Mouse (Mus musculus) midbrain, postnatal 0 days (tissue): ENCODE data around the gene Mindy4. TPM values are rescaled to one million over a fixed set of nuclear protein-coding genes. Genes with fewer than 3 reads are reported as not detected.

Experiments used
- ATAC-seq: fragments of 200-750 bp; cut with Nextera tagmentation; 2 replicates; pipeline ENCODE4 v1.8.0; 2017; ENCODE audit warnings: moderate number of reproducible peaks, mild to moderate bottlenecking, moderate TSS enrichment, moderate library complexity; ENCODE audit not compliant: low FRiP score
- DNase-seq: peaks from one replicate; pipeline ENCODE4 v3.0.0-alpha.2; 2015; ENCODE audit warnings: low spot score
- H3K27ac ChIP-seq: fragments of 300-500 bp; sonication (generic); 2 replicates; pipeline ENCODE4 v1.5.1; 2014; ENCODE audit warnings: low read depth, mild to moderate bottlenecking, low read length, mixed read lengths
- H3K27me3 ChIP-seq: fragments of 300-500 bp; sonication (generic); 2 replicates; pipeline ENCODE4 v1.6.1; 2014; ENCODE audit warnings: low read length, control low read depth, mixed read lengths; ENCODE audit not compliant: insufficient read depth
- H3K36me3 ChIP-seq: fragments of 300-500 bp; sonication (generic); 2 replicates; pipeline ENCODE4 v1.6.1; 2014; ENCODE audit warnings: low read length, control low read depth, mixed read lengths; ENCODE audit not compliant: insufficient read depth
- H3K4me1 ChIP-seq: fragments of 300-500 bp; sonication (generic); 2 replicates; pipeline ENCODE4 v1.6.1; 2014; ENCODE audit warnings: mild to moderate bottlenecking, control low read depth, antibody characterized with exemption, low read length, mixed read lengths; ENCODE audit not compliant: insufficient read depth
- H3K4me2 ChIP-seq: fragments of 300-500 bp; sonication (generic); 2 replicates; pipeline ENCODE4 v1.6.1; 2014; ENCODE audit warnings: low read depth, mild to moderate bottlenecking, low read length, mixed read lengths; ENCODE audit not compliant: poor library complexity, severe bottlenecking
- H3K4me3 ChIP-seq: fragments of 300-500 bp; sonication (generic); 2 replicates; pipeline ENCODE4 v1.5.1; 2014; ENCODE audit warnings: low read depth, mild to moderate bottlenecking, low read length, moderate library complexity
- H3K9ac ChIP-seq: fragments of 300-500 bp; sonication (generic); replicated peaks from 2 replicates; pipeline ENCODE4 v1.6.1; 2014; ENCODE audit warnings: mild to moderate bottlenecking, low read length, moderate library complexity, mixed read lengths; ENCODE audit not compliant: poor library complexity, severe bottlenecking
- H3K9me3 ChIP-seq: fragments of 300-500 bp; sonication (generic); 2 replicates; pipeline ENCODE4 v1.6.1; 2016; ENCODE audit warnings: low read length, control low read depth
- CTCF ChIP-seq: IDR thresholded peaks from 2 replicates; pipeline ENCODE4 v1.5.1; 2016; ENCODE audit warnings: antibody characterized with exemption, mild to moderate bottlenecking
- WGBS: fragments of 180-500 bp; shearing (Covaris S2); extraction: QIAGEN DNeasy Blood & Tissue Kit; methylation state at CpG from one replicate; pipeline ENCODE4 v1.1.7; 2014; 5-methylcytosine and 5-hydroxymethylcytosine counted together
- polyA plus RNA-seq: library from polyadenylated mRNA; unstranded; fragments of >200 nt; fragmentation: Nextera tagmentation; extraction: Ambion mirVana; gene quantifications from 2 replicates; pipeline ENCODE4 v1.2.1, GENCODE M21; 2015
- total RNA-seq: library from RNA; depleted of rRNA; stranded (reverse); fragments of >200 nt; gene quantifications from 2 replicates; pipeline ENCODE4 v1.2.3, GENCODE M21; 2014

Mindy4 gene
- total and polyA plus RNA-seq, 2 experiments from 2014 or later = 8.8 to 10.0 TPM

DNA sequence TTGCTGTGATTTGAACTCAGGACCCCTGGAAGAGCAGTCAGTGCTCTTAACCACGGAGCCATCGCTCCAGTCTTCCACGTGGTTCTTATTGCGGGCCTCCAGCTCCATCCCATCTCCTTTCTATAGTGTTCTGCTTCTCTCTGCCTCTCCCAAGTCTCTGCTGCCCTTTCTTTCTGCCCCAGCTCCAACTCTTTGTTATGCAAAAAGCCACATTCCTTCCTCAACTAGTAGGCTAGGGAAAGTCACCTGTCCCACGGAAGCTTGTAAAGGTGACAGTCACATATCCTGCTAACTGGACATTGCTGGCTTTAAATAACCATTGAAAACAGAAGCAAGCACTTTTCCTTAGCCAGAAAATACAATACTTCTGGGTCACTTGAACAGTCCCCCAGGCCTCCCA is 33.4 kb upstream of the Mindy4 start:
- DNase-seq = no peak
- TF ChIP-seq CTCF = no peak
- Histone ChIP-seq H3K36me3 (no peaks in the 10 kb centered on the region), H3K9ac (no peak overlapping the region), H3K27ac (no peak overlapping the region), H3K4me1 (no peaks in the 10 kb centered on the region), H3K9me3 (no peaks in the 10 kb centered on the region), H3K4me2 (no peak overlapping the region), H3K27me3 (no peaks in the 10 kb centered on the region), H3K4me3 (no peak overlapping the region)
- 61% methylated on average over 5 of the region's 5 CpGs for WGBS
- ATAC-seq = no peak

DNA sequence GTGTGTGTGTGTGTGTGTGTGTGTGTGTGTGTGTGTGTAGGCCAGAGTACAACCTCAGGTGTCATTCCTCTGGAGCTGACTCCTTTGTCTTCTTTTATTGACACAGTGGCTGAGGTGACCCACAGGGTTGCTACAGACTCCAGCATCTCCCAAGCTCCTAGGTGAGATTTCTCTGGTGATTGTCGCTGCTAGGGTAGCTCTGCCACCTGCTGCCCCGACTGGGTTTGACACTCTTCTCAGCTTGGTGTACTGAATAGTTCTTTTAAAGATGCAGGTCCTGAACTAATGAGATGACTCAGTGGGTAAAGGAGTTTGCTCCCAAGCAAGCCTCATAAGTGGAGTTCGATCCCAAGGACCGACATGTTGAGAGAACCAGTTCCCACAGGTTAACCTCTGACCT is 31.5 kb upstream of the Mindy4 start:
- TF ChIP-seq CTCF = peak; percentile 64
- H3K36me3 ChIP-seq = no peaks in the 10 kb centered on the region
- ATAC-seq (no peak), DNase-seq (peak; percentile 44)
- no peak overlapping the region for H3K9ac ChIP-seq
- H3K4me2 ChIP-seq = no peak overlapping the region
- H3K4me1 ChIP-seq = no peaks in the 10 kb centered on the region
- H3K27ac ChIP-seq = no peak overlapping the region
- 59% methylated on average over 4 of the region's 4 CpGs for WGBS
- H3K27me3 ChIP-seq = no peaks in the 10 kb centered on the region
- no peaks in the 10 kb centered on the region for H3K9me3 ChIP-seq
- no peak overlapping the region for H3K4me3 ChIP-seq

DNA sequence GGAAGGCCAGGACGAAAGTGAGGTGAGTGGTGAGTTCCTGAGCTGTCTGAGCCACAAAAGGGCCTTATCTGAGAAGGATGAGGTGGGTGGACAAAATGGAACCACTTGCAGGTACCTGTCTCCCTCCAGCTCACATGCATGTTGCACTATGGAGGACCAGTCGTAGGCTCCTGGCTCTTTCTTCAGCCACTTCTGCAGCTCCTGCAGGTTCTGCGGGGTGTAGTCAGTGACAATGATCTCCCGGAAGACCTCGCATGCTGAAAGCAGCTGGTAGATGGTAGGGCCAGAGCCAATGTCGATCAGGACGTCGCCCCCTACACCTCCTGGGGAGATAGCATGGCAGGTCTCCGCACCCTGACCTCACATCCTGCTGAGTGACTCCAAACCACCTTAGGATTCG is 30.0 kb upstream of the Mindy4 start:
- no peak for TF ChIP-seq CTCF
- no peaks in the 10 kb centered on the region for H3K27me3 ChIP-seq

DNA sequence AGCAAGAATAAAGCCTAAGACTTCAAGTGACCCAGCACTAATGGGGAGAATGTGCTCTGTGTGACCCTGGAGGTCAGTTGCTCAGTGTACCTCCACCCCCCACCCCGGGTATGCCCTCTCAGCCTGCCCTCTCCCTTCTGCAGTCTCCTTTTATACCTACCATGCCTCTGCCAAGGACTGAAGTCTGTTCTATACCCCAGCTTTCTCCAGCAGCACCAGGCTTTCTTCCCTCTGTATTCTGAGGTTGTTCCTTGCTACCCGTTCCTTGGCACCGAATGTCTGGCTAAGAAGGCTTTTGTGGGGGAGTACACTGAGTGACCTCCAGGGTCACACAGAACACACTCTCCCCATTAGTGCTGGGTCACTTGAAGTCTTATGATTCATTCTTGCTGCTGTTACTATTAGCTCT is 29.2 kb upstream of the Mindy4 start:
- H3K4me2 ChIP-seq = no peak overlapping the region
- no peak overlapping the region for H3K9ac ChIP-seq
- 39% methylated on average over 3 of the region's 3 CpGs for WGBS
- H3K36me3 ChIP-seq = no peaks in the 10 kb centered on the region
- DNase-seq (no peak), ATAC-seq (no peak)
- H3K4me3 ChIP-seq = no peak overlapping the region
- no peak for TF ChIP-seq CTCF
- H3K27me3 ChIP-seq = no peaks in the 10 kb centered on the region
- no peaks in the 10 kb centered on the region for H3K9me3 ChIP-seq
- no peak overlapping the region for H3K27ac ChIP-seq
- H3K4me1 ChIP-seq = no peaks in the 10 kb centered on the region

More for the DNA sequence above, 30.0 kb upstream of the Mindy4 start:
- no peak for ATAC-seq
- Histone ChIP-seq H3K27ac (no peak overlapping the region), H3K4me3 (no peak overlapping the region), H3K9me3 (no peaks in the 10 kb centered on the region), H3K4me1 (no peaks in the 10 kb centered on the region), H3K36me3 (no peaks in the 10 kb centered on the region), H3K4me2 (no peak overlapping the region), H3K9ac (no peak overlapping the region)
- DNase-seq = no peak
- WGBS = 69% methylated on average over 10 of the region's 10 CpGs

DNA sequence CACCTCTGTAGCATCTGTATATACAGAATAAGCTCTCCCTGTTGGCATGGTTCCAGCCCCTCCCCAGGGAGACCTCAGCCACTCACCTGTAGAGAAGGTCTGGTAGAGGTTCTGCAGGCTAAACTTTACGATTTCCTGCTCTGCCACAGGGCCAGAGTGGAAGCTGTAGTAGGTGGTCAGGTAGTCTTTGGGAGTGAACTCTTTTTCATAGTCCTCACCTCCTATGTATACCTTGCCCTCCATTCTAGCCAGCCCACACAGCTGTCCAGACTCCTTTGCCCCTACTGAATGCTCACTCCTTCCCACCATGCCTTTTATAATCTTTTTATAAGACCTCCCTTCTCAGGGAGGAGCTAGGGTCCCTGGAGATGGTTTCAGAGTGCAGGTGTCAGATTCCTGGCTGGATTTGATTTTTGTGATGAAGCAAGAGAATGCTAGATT is 28.4 kb upstream of the Mindy4 start, which contains the start of gene Inmt:
Gene Inmt, minus strand, starts transcription at position 303 of the 441 bp plus-strand sequence.
- Histone ChIP-seq H3K4me1 (no peaks in the 10 kb centered on the region), H3K9me3 (no peaks in the 10 kb centered on the region), H3K27me3 (no peaks in the 10 kb centered on the region), H3K36me3 (no peaks in the 10 kb centered on the region), H3K4me2 (no peak within 1 kb of the TSS), H3K9ac (no peak within 1 kb of the TSS), H3K4me3 (no peak within 1 kb of the TSS), H3K27ac (no peak within 1 kb of the TSS)
- ATAC-seq (no peak), DNase-seq (no peak)
- no peak for TF ChIP-seq CTCF
- WGBS = 89% methylated on average over 1 of the region's 1 CpGs

DNA sequence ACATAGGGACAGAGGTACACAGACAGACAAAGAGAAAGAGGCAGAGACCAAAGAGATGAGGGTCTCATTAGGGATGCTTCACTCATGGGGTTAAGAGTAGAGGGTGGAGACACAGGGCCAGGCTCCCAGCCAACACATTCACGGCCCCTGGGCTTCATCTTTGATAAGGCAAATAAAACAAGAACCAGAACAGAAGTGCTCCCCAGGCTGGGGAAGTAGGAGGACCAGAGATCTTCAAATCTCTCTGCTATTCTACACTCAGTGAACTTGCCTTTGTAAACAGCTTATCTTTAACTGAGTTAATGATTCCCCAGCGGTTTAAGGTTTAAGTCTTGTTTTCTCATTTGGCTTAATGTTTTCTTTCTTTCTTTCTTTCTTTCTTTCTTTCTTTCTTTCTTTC is 27.7 kb upstream of the Mindy4 start:
- no peak overlapping the region for H3K4me2 ChIP-seq
- H3K4me3 ChIP-seq = no peak overlapping the region
- no peak overlapping the region for H3K9ac ChIP-seq
- no peak for ATAC-seq
- no peaks in the 10 kb centered on the region for H3K27me3 ChIP-seq
- H3K36me3 ChIP-seq = no peaks in the 10 kb centered on the region
- WGBS = 57% methylated on average over 2 of the region's 2 CpGs
- H3K27ac ChIP-seq = no peak overlapping the region
- no peaks in the 10 kb centered on the region for H3K4me1 ChIP-seq
- TF ChIP-seq CTCF = no peak
- no peaks in the 10 kb centered on the region for H3K9me3 ChIP-seq
- no peak for DNase-seq
